Mouse (Mus musculus) hindbrain, embryonic 11.5 days (tissue): Measurements from ENCODE around the gene Gm49450. TPM values are rescaled to one million over a fixed set of nuclear protein-coding genes. Genes with fewer than 3 reads are reported as not detected.
"Not testable (repeated sequence)": the region's sequence is repeated elsewhere in the genome, so short reads cannot be mapped to it uniquely, and the experiment has no call there.

ENCODE experiments used
- ATAC-seq: fragments of 200-750 bp; cut with Nextera tagmentation; 2 replicates; pipeline ENCODE4 v1.8.0; 2017; ENCODE audit warnings: mild to moderate bottlenecking, moderate TSS enrichment, moderate library complexity; ENCODE audit not compliant: low FRiP score
- DNase-seq: peaks from one replicate; pipeline ENCODE4 v3.0.0-alpha.2; 2015; ENCODE audit warnings: low spot score
- H3K27ac ChIP-seq: fragments of 300-500 bp; sonication (generic); 2 replicates; pipeline ENCODE4 v1.5.1; 2014; ENCODE audit warnings: mild to moderate bottlenecking, low read depth, low read length
- H3K27me3 ChIP-seq: fragments of 300-500 bp; sonication (generic); 2 replicates; pipeline ENCODE4 v1.6.1; 2014; ENCODE audit warnings: mild to moderate bottlenecking, low read length, moderate library complexity, mixed read lengths; ENCODE audit not compliant: control insufficient read depth, insufficient read depth
- H3K36me3 ChIP-seq: fragments of 300-500 bp; sonication (generic); 2 replicates; pipeline ENCODE4 v1.6.1; 2014; ENCODE audit warnings: mild to moderate bottlenecking, low read length, moderate library complexity, mixed read lengths; ENCODE audit not compliant: control insufficient read depth, insufficient read depth
- H3K4me1 ChIP-seq: fragments of 300-500 bp; sonication (generic); replicated peaks from 2 replicates; pipeline ENCODE4 v1.6.1; 2014; ENCODE audit warnings: low read length, mixed read lengths; ENCODE audit not compliant: control insufficient read depth, insufficient read depth
- H3K4me2 ChIP-seq: fragments of 300-500 bp; sonication (generic); replicated peaks from 2 replicates; pipeline ENCODE4 v1.6.1; 2014; ENCODE audit warnings: mild to moderate bottlenecking, low read depth, low read length
- H3K4me3 ChIP-seq: fragments of 300-500 bp; sonication (generic); 2 replicates; pipeline ENCODE4 v1.5.1; 2014; ENCODE audit warnings: low read depth, low read length
- H3K9ac ChIP-seq: fragments of 300-500 bp; sonication (generic); 2 replicates; pipeline ENCODE4 v1.6.1; 2014; ENCODE audit warnings: low read depth, low read length
- H3K9me3 ChIP-seq: fragments of 300-500 bp; sonication (generic); 2 replicates; pipeline ENCODE4 v1.6.1; 2016; ENCODE audit warnings: low read length; ENCODE audit not compliant: control insufficient read depth
- WGBS: fragments of 180-500 bp; shearing (Covaris S2); extraction: QIAGEN DNeasy Blood & Tissue Kit; methylation state at CpG from one replicate; pipeline ENCODE4 v1.1.7; 2014; 5-methylcytosine and 5-hydroxymethylcytosine counted together
- polyA plus RNA-seq: library from polyadenylated mRNA; unstranded; fragments of >200 nt; fragmentation: Nextera tagmentation; extraction: Ambion mirVana; gene quantifications from 2 replicates; pipeline ENCODE4 v1.2.1, GENCODE M21; 2014

Gene Gm49450
- polyA plus RNA-seq, 1 experiment from 2014 or later, result not detected

GRCm38 (mm10) chr15:98941539-98941938 is 11.8 kb downstream of the Gm49450 start:
- Histone ChIP-seq H3K4me2 (no peak overlapping the region), H3K9ac (no peak overlapping the region)
- 84% methylated on average over 2 of the region's 2 CpGs for WGBS

GRCm38 (mm10) chr15:98940816-98941215 is 12.5 kb downstream of the Gm49450 start:
- no peak overlapping the region for H3K27ac ChIP-seq
- H3K36me3 ChIP-seq, result no peaks in the 10 kb centered on the region
- no peaks in the 10 kb centered on the region for H3K9me3 ChIP-seq
- DNase-seq, result no peak
- H3K4me1 ChIP-seq, result no peaks in the 10 kb centered on the region
- 77% methylated on average over 10 of the region's 10 CpGs for WGBS
- H3K4me2 ChIP-seq, result no peak overlapping the region
- ATAC-seq, result no peak
- no peaks in the 10 kb centered on the region for H3K27me3 ChIP-seq
- H3K4me3 ChIP-seq, result no peak overlapping the region
- H3K9ac ChIP-seq, result no peak overlapping the region

More at GRCm38 (mm10) chr15:98941539-98941938, 11.8 kb downstream of the Gm49450 start:
- H3K4me1 ChIP-seq, result no peaks in the 10 kb centered on the region
- H3K27me3 ChIP-seq, result no peaks in the 10 kb centered on the region
- no peaks in the 10 kb centered on the region for H3K36me3 ChIP-seq
- H3K27ac ChIP-seq, result no peak overlapping the region
- ATAC-seq (no peak), DNase-seq (no peak)
- H3K4me3 ChIP-seq, result no peak overlapping the region
- H3K9me3 ChIP-seq, result no peaks in the 10 kb centered on the region

GRCm38 (mm10) chr15:98934217-98934839 is 19.0 kb downstream of the Gm49450 start, which contains the start of gene Tuba1b:
Gene Tuba1b (minus strand): TSS chr15:98934565.
- peak; percentile 94 for DNase-seq
- Histone ChIP-seq H3K36me3 (no peaks in the 10 kb centered on the region), H3K4me1 (peaks cover 7% of the 10 kb centered on the region), H3K4me3 (peak within 1 kb of the TSS; percentile 72), H3K27ac (peak within 1 kb of the TSS; percentile 96), H3K27me3 (no peaks in the 10 kb centered on the region), H3K4me2 (peak within 1 kb of the TSS; percentile 88), H3K9ac (peak within 1 kb of the TSS; percentile 94), H3K9me3 (no peaks in the 10 kb centered on the region)
- WGBS, result under 1% methylated on average over 57 of the region's 58 CpGs
- ATAC-seq, result peak; percentile 95

- ATAC-seq (peak; percentile 90), DNase-seq (peak; percentile 99)
- H3K9me3 ChIP-seq, result no peaks in the 10 kb centered on the region
- peak overlapping the region; percentile 88 for H3K4me2 ChIP-seq
- H3K27ac ChIP-seq, result peak overlapping the region; percentile 96
- H3K36me3 ChIP-seq, result no peaks in the 10 kb centered on the region
- peak overlapping the region; percentile 72 for H3K4me3 ChIP-seq
- WGBS, result under 1% methylated on average over 35 of the region's 35 CpGs
- H3K9ac ChIP-seq, result peak overlapping the region; percentile 94
- H3K4me1 ChIP-seq, result peaks cover 7% of the 10 kb centered on the region
- no peaks in the 10 kb centered on the region for H3K27me3 ChIP-seq
These were observed 19.5 kb downstream of the Gm49450 start for GRCm38 (mm10) chr15:98933833-98934216.

- not testable (repeated sequence) for H3K9me3 ChIP-seq, DNase-seq, ATAC-seq, H3K36me3 ChIP-seq, H3K4me1 ChIP-seq, H3K27me3 ChIP-seq
- peak overlapping the region; percentile 94 for H3K9ac ChIP-seq
- H3K27ac ChIP-seq, result peak overlapping the region; percentile 96; the same call in 1 of the 2 replicates
- WGBS, result 18% methylated on average over 8 of the region's 9 CpGs
- peak overlapping the region; percentile 88 for H3K4me2 ChIP-seq
- peak overlapping the region; percentile 72 for H3K4me3 ChIP-seq
These were observed 20.2 kb downstream of the Gm49450 start for GRCm38 (mm10) chr15:98933004-98933671.

- DNase-seq (no peak), ATAC-seq (no peak)
- Histone ChIP-seq H3K4me2 (no peak overlapping the region), H3K27me3 (no peaks in the 10 kb centered on the region), H3K4me3 (no peak overlapping the region), H3K36me3 (no peaks in the 10 kb centered on the region), H3K9me3 (no peaks in the 10 kb centered on the region), H3K4me1 (peaks cover 7% of the 10 kb centered on the region), H3K27ac (no peak overlapping the region), H3K9ac (no peak overlapping the region)
- WGBS, result 92% methylated on average over 3 of the region's 3 CpGs
These were observed 22.4 kb downstream of the Gm49450 start for GRCm38 (mm10) chr15:98930998-98931397.

GRCm38 (mm10) chr15:98930017-98930734 is 23.2 kb downstream of the Gm49450 start:
- peaks cover 2% of the 10 kb centered on the region; the same call in 1 of the 2 replicates for H3K4me1 ChIP-seq
- ATAC-seq, result no peak

GRCm38 (mm10) chr15:98928598-98929240 is 24.6 kb downstream of the Gm49450 start:
- DNase-seq (peak; percentile 77), ATAC-seq (peak; percentile 38; the same call in 1 of the 2 replicates)
- WGBS, result 18% methylated on average over 13 of the region's 13 CpGs
- Histone ChIP-seq H3K4me2 (no peak overlapping the region), H3K4me1 (0 out of 2 replicates have a peak, but pooled peaks cover 2% of the 10 kb centered on the region), H3K27ac (no peak overlapping the region), H3K36me3 (no peaks in the 10 kb centered on the region), H3K4me3 (no peak overlapping the region), H3K27me3 (no peaks in the 10 kb centered on the region), H3K9ac (no peak overlapping the region), H3K9me3 (no peaks in the 10 kb centered on the region)

More at GRCm38 (mm10) chr15:98930017-98930734, 23.2 kb downstream of the Gm49450 start:
- 55% methylated on average over 8 of the region's 8 CpGs for WGBS
- H3K9me3 ChIP-seq, result no peaks in the 10 kb centered on the region
- H3K9ac ChIP-seq, result no peak overlapping the region
- no peak overlapping the region for H3K4me3 ChIP-seq
- H3K36me3 ChIP-seq, result no peaks in the 10 kb centered on the region
- no peaks in the 10 kb centered on the region for H3K27me3 ChIP-seq
- no peak overlapping the region for H3K4me2 ChIP-seq
- no peak for DNase-seq
- peak overlapping the region; percentile 51; the same call in 1 of the 2 replicates for H3K27ac ChIP-seq
